Mouse (Mus musculus) testis, adult 10 weeks (tissue): Measurements from ENCODE around the gene H1fnt. TPM values are rescaled to one million over a fixed set of nuclear protein-coding genes. Genes with fewer than 3 reads are reported as not detected.

Experiments
- polyA plus RNA-seq: library from polyadenylated mRNA; stranded (reverse); fragments of 350-450 nt; fragmentation: Illumina TruSeq; extraction: RNeasy Lipid Tissue Mini Kit (QIAGEN cat#74804); gene quantifications from one replicate; pipeline ENCODE4 v1.2.3, GENCODE M21; 2014; ENCODE audit warnings: low read depth, low replicate concordance

H1fnt gene
- 79.5 TPM for polyA plus RNA-seq

DNA sequence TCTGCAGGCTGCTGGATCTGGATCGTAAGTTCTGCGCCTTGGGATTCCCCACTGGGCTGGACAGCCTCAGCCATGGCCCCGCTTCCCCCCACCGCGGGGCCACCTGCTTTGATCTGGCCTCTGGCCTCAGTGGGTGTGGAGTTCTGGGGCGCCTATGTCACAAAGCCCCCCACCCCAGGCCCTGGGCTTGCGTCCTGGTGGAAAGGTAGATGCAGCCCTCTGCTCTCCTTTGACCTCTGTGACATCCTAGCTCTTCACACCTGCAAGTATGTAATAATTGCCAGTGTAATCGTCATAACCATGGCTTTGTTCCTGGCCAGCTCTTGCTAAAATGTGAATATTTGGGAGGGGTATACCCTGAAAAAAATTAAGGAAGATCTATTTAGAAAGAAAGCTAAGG lies at the start of gene H1fnt:
TSS of gene H1fnt (minus strand) at position 101 of the 400 bp plus-strand sequence.

DNA sequence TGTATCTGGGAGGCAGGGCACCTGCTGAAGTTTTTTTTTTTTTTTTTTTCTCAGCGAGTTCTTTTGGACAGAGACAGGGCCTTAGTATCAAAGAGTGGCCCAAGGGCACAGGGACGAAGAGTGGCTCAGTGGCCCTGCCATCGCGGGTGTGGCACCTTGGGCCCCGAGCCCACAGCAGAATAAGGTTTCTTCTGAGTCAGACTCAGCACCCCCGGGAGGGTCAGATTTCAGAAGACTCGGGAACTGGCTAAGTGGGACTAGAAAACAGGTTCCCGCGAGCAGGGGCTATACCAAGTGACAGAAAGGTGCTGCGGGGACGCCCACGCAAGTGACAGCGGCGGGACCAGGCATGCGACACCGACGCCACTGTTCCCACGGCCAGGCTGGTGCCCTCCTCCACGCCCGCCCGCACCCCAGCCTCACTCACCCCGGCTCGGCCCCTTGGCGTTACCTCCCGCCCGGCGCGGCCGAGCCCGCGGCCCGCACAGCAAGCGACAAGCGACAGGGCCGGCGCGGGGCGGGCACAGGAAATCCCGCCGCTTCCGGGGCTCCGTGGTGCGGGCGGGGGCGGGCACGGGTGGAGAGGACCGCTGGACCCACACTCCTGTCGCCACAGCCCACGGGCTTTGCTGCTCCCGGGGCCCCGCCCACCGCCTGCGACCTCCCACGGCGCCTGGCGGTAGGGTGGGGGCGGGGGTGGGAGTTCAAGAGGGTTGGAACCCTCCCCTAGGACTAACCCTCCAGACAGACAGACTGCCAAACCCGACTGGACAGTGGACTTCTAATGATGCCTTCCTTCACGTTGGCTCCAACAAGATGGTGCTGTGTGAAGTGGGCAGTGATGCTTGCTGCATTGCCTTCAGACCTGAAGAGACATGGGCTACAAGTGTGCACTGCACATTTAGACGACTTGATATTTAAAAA lies 38.8 kb upstream of the H1fnt start, which contains the start of gene Zfp641:
TSS of gene Zfp641 (minus strand) at position 534 of the 924 bp plus-strand sequence.

DNA sequence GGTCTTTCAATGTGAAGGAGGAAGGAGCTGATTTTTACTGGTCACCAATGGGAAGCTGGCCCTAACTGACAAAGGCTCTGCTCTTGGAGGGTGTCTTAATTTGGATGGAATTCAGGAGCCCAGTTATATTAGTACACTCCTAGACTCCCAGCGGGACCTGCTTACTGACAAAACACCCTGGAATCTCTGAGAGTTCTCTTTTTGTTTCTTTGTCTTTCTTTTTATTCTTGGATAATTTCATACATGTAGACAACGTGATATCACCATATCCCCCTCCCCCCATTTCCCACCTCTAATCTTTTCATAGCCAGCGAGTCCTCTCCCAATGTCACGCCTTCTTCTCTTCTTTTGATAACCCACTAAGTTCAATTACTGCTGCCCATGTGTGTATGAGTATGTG lies 22.7 kb downstream of the H1fnt start, which contains the start of gene Olfr286:
TSS of gene Olfr286 (minus strand) at position 101 of the 400 bp plus-strand sequence.

DNA sequence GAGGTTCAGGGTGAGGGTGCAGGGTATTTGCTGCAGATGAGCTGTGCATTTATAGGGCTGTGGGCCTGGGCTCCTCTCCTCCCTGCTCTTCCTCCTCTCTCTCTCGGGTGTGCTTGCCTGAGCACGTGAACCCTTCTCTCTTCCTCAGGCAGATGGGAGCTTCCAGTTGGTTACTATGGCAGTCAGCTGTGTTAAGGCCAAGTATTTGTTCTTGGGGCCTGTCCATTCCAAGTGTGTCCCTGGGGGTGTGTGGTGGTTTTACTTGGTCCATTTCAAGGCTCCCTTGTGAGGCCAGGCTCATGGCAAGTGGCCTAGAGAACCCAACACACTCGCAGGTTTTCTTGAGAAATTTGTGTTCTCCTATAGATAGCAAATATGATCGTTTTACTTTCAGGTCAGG lies 36.2 kb downstream of the H1fnt start, which contains the start of the genes Gm44579 and Olfr287:
TSS of gene Gm44579 (minus strand) at position 101 of the 400 bp plus-strand sequence.
TSS of gene Olfr287 (minus strand) at position 180 of the 400 bp plus-strand sequence.

Other genes with a start within 250 kb of the H1fnt start
- 23.1 TPM for gene Pfkm, start 164.7 kb downstream of the H1fnt start, polyA plus RNA-seq
- 111 TPM for gene Senp1, start 163.5 kb downstream of the H1fnt start, polyA plus RNA-seq
- 33.6 TPM for gene Asb8, start 91.7 kb downstream of the H1fnt start, polyA plus RNA-seq
- gene Ccdc184, start 90.1 kb downstream of the H1fnt start, polyA plus RNA-seq: 2.3 TPM
- gene Olfr288, start 61.8 kb downstream of the H1fnt start, polyA plus RNA-seq: not detected
- not detected for gene Gm44579, start 36.3 kb downstream of the H1fnt start, polyA plus RNA-seq
- not detected for gene Olfr287, start 36.2 kb downstream of the H1fnt start, polyA plus RNA-seq
- not detected for gene Olfr286, start 22.8 kb downstream of the H1fnt start, polyA plus RNA-seq
- 0.67 TPM for gene Zfp641, start 38.9 kb upstream of the H1fnt start, polyA plus RNA-seq
- not detected for gene Olfr285, start 60.1 kb upstream of the H1fnt start, polyA plus RNA-seq
- not detected for gene Olfr284, start 83.7 kb upstream of the H1fnt start, polyA plus RNA-seq
- not detected for gene Olfr283, start 123.7 kb upstream of the H1fnt start, polyA plus RNA-seq
- gene Olfr282, start 173.9 kb upstream of the H1fnt start, polyA plus RNA-seq: not detected
- gene Olfr281, start 195.3 kb upstream of the H1fnt start, polyA plus RNA-seq: not detected
- gene OR5BS1P, start 212.6 kb upstream of the H1fnt start, polyA plus RNA-seq: not detected
- gene Lalba, start 225.4 kb upstream of the H1fnt start, polyA plus RNA-seq: not detected
- gene Olfr279, start 235.1 kb upstream of the H1fnt start, polyA plus RNA-seq: not detected